Mouse (Mus musculus) midbrain, embryonic 16.5 days (tissue): ENCODE results near the gene Supt5. TPM values are rescaled to one million over a fixed set of nuclear protein-coding genes. Genes with fewer than 3 reads are reported as not detected.

ENCODE experiments used
- polyA plus RNA-seq: library from polyadenylated mRNA; unstranded; fragments of >200 nt; fragmentation: Nextera tagmentation; extraction: Ambion mirVana; gene quantifications from 2 replicates; pipeline ENCODE4 v1.2.1, GENCODE M21; 2015

The Supt5 gene
- polyA plus RNA-seq, 1 experiment from 2014 or later: 111 TPM

Other genes with a start within 250 kb of the Supt5 start
- 0.03 and 0.07 TPM in 2 replicates for gene 9530053A07Rik, start 209.3 kb downstream of the Supt5 start, polyA plus RNA-seq
- 69.8 and 72.4 TPM in 2 replicates for gene Fbl, start 169.0 kb downstream of the Supt5 start, polyA plus RNA-seq
- 10.2 and 12.1 TPM in 2 replicates for gene Dyrk1b, start 159.3 kb downstream of the Supt5 start, polyA plus RNA-seq
- 3.5 and 4.3 TPM in 2 replicates for gene Eid2, start 70.9 kb downstream of the Supt5 start, polyA plus RNA-seq
- 44.2 and 44.8 TPM in 2 replicates for gene Eid2b, start 61.0 kb downstream of the Supt5 start, polyA plus RNA-seq
- gene Selenov, start 47.6 kb downstream of the Supt5 start, polyA plus RNA-seq: 1.2 TPM in 2 replicates
- 16.3 and 16.5 TPM in 2 replicates for gene Dll3, start 36.5 kb downstream of the Supt5 start, polyA plus RNA-seq
- gene Timm50, start 26.7 kb downstream of the Supt5 start, polyA plus RNA-seq: 119 and 123 TPM in 2 replicates
- 414 and 435 TPM in 2 replicates for gene Rps16, start 11.9 kb upstream of the Supt5 start, polyA plus RNA-seq
- 22.9 and 23.1 TPM in 2 replicates for gene Plekhg2, start 33.9 kb upstream of the Supt5 start, polyA plus RNA-seq
- gene Zfp36, start 41.5 kb upstream of the Supt5 start, polyA plus RNA-seq: 2.9 and 3.3 TPM in 2 replicates
- gene Med29, start 54.0 kb upstream of the Supt5 start, polyA plus RNA-seq: 39.6 and 40.3 TPM in 2 replicates
- gene Paf1, start 54.2 kb upstream of the Supt5 start, polyA plus RNA-seq: 96.1 and 109 TPM in 2 replicates
- gene Gmfg, start 98.7 kb upstream of the Supt5 start, polyA plus RNA-seq: 2.8 and 3.5 TPM in 2 replicates
- gene Lrfn1, start 113.2 kb upstream of the Supt5 start, polyA plus RNA-seq: 13.9 and 15.0 TPM in 2 replicates
- gene Ifnl2, start 171.7 kb upstream of the Supt5 start, polyA plus RNA-seq: not detected in 2 replicates
- gene Ifnl3, start 184.1 kb upstream of the Supt5 start, polyA plus RNA-seq: not detected in 2 replicates
- not detected in 2 replicates for gene Sycn, start 202.1 kb upstream of the Supt5 start, polyA plus RNA-seq
- 0.15 TPM in 1 of 2 replicates, not detected in the other for gene Nccrp1, start 208.5 kb upstream of the Supt5 start, polyA plus RNA-seq